31 mouse cellular contexts compared by ENCODE assay signal in genomic region chr10:37480331-37480730, GRCm38 (mm10).
DNase-seq lines count a peak whose midpoint lies in the region; ATAC-seq and TF ChIP-seq lines count a peak whose summit lies in the region.
"Had no signal": no experiment of that assay in that cellular context is flagged by ENCODE, and none has a peak within 500 bp of the region (broad histone marks: within the 10 kb centered on the region; RNA-seq: fewer than 3 reads in every experiment).

No protein-coding gene starts in this region.

- 23% methylated on average over 1 of the region's 1 CpGs for WGBS in liver, adult 2 months
- 65% methylated on average over 1 of the region's 1 CpGs for WGBS in liver, embryonic 11.5 days

- peak; percentile 93 for DNase-seq in liver, adult 2 months (ENCODE audit: extremely low read depth, low read depth, low spot score)
- no peak for DNase-seq in liver, embryonic 11.5 days (ENCODE audit: low spot score)
- DNase-seq in adrenal gland, postnatal 10 days = peak; percentile 41
- no peak for DNase-seq in retina, postnatal 1 day
- no peak for DNase-seq in spleen, postnatal 10 days (ENCODE audit: low spot score in 2 of 2)
- DNase-seq: cerebellum, adult 11-12 months; cerebellum, adult 9-11 months; embryo, embryonic 11 days; gastrocnemius, postnatal 10 days; heart, postnatal 14 days; kidney, postnatal 25 days; liver, embryonic 13.5 days; lung, adult 2 months; lung, postnatal 10 days; midbrain, embryonic 14.5 days; right cerebral cortex, postnatal 25 days; thymus, adult 18-20 months; thymus, postnatal 25 days had no signal

- TF ChIP-seq POLR2A in liver, adult 2 months (IDR thresholded peaks at IDR 0.05; ENCODE audit: extremely low read depth, insufficient read depth, low read length) = no peak
- TF ChIP-seq POLR2A in embryonic fibroblast, embryonic 13.5 days (IDR thresholded peaks at IDR 0.05; ENCODE audit: low read depth, low read length) = no peak

- ATAC-seq in liver, embryonic 11.5 days (replicated peaks; ENCODE audit: low FRiP score) = no peak
- ATAC-seq: forebrain, embryonic 16.5 days had no signal

- H3K79me2 ChIP-seq in liver, adult 2 months (ENCODE audit: control insufficient read depth, insufficient read depth, low read length) = no peaks in the 10 kb centered on the region
- no peaks in the 10 kb centered on the region for H3K79me2 ChIP-seq in C2C12 (ENCODE audit: control insufficient read depth, insufficient read depth)

- H3K36me3 ChIP-seq in liver, adult 2 months (ENCODE audit: control insufficient read depth, insufficient read depth, low read length) = no peaks in the 10 kb centered on the region
- H3K36me3 ChIP-seq in liver, embryonic 11.5 days (ENCODE audit: control insufficient read depth, insufficient read depth, low read length) = no peaks in the 10 kb centered on the region
- H3K36me3 ChIP-seq in C2C12 (ENCODE audit: control insufficient read depth, insufficient read depth) = no peaks in the 10 kb centered on the region
- H3K36me3 ChIP-seq: embryonic facial prominence, embryonic 12.5 days; forebrain, embryonic 10.5 days; heart, embryonic 13.5 days; hindbrain, embryonic 10.5 days; hindbrain, embryonic 15.5 days; limb, embryonic 12.5 days; liver, embryonic 13.5 days; neural tube, embryonic 15.5 days had no signal

- H3K4me2 ChIP-seq in liver, embryonic 11.5 days = no peak overlapping the region
- H3K4me2 ChIP-seq: embryonic facial prominence, embryonic 12.5 days; heart, embryonic 13.5 days; hindbrain, embryonic 15.5 days; limb, embryonic 12.5 days; liver, embryonic 13.5 days; neural tube, embryonic 15.5 days had no signal

- H3ac ChIP-seq in C2C12 (ENCODE audit: control insufficient read depth, insufficient read length, low read depth) = no peak overlapping the region

- H3K27ac ChIP-seq in liver, adult 2 months (replicated peaks; ENCODE audit: insufficient read depth, low read depth, low read length) = no peak overlapping the region; the same call in 1 of the 2 replicates
- no peak overlapping the region for H3K27ac ChIP-seq in liver, embryonic 11.5 days (ENCODE audit: low read depth, low read length)
- peak overlapping the region; percentile 24; the same call in 1 of the 2 replicates for H3K27ac ChIP-seq in embryonic fibroblast, embryonic 13.5 days (ENCODE audit: insufficient read depth, low read length)
- H3K27ac ChIP-seq: embryonic facial prominence, embryonic 12.5 days; forebrain, embryonic 10.5 days; heart, embryonic 13.5 days; hindbrain, embryonic 10.5 days; hindbrain, embryonic 15.5 days; left cerebral cortex, adult 2 months; limb, embryonic 12.5 days; liver, embryonic 13.5 days; macrophage; neural tube, embryonic 15.5 days; stomach, postnatal 0 days had no signal

- H3K4me1 ChIP-seq in liver, adult 2 months (ENCODE audit: control insufficient read depth, insufficient read depth, low read length) = peaks cover 9% of the 10 kb centered on the region; the same call in 1 of the 2 replicates
- no peaks in the 10 kb centered on the region for H3K4me1 ChIP-seq in liver, embryonic 11.5 days (replicated peaks; ENCODE audit: control insufficient read depth, insufficient read depth, low read length)
- H3K4me1 ChIP-seq in embryonic fibroblast, embryonic 13.5 days (ENCODE audit: control insufficient read depth, insufficient read depth, low read length) = peaks cover 7% of the 10 kb centered on the region
- H3K4me1 ChIP-seq: embryonic facial prominence, embryonic 12.5 days; hindbrain, embryonic 15.5 days; limb, embryonic 12.5 days; liver, embryonic 13.5 days; neural tube, embryonic 15.5 days had no signal

- H3K4me3 ChIP-seq in liver, adult 2 months (ENCODE audit: insufficient read depth, low read depth, low read length) = no peak overlapping the region
- no peak overlapping the region for H3K4me3 ChIP-seq in liver, embryonic 11.5 days (ENCODE audit: low read depth, low read length)
- no peak overlapping the region for H3K4me3 ChIP-seq in C2C12 (ENCODE audit: insufficient read depth, poor library complexity, severe bottlenecking)
- no peak overlapping the region for H3K4me3 ChIP-seq in embryonic fibroblast, embryonic 13.5 days (ENCODE audit: insufficient read depth, low read length)
- H3K4me3 ChIP-seq: embryonic facial prominence, embryonic 12.5 days; forebrain, embryonic 10.5 days; heart, embryonic 13.5 days; hindbrain, embryonic 10.5 days; hindbrain, embryonic 15.5 days; left cerebral cortex, adult 2 months; limb, embryonic 12.5 days; liver, embryonic 13.5 days; neural tube, embryonic 15.5 days had no signal

- no peaks in the 10 kb centered on the region for H3K9me3 ChIP-seq in liver, embryonic 11.5 days (ENCODE audit: control insufficient read depth, low read length)
- H3K9me3 ChIP-seq: embryonic facial prominence, embryonic 12.5 days; forebrain, embryonic 10.5 days; heart, embryonic 13.5 days; hindbrain, embryonic 10.5 days; hindbrain, embryonic 15.5 days; limb, embryonic 12.5 days; liver, embryonic 13.5 days; neural tube, embryonic 15.5 days had no signal

- H3K27me3 ChIP-seq in liver, adult 2 months (ENCODE audit: control insufficient read depth, insufficient read depth, low read length) = no peaks in the 10 kb centered on the region
- H3K27me3 ChIP-seq in liver, embryonic 11.5 days (replicated peaks; ENCODE audit: control insufficient read depth, insufficient read depth, low read length) = no peaks in the 10 kb centered on the region
- H3K27me3 ChIP-seq in C2C12 (ENCODE audit: control insufficient read depth, insufficient read depth, insufficient read length) = no peaks in the 10 kb centered on the region
- H3K27me3 ChIP-seq: embryonic facial prominence, embryonic 12.5 days; heart, embryonic 13.5 days; hindbrain, embryonic 15.5 days; limb, embryonic 12.5 days; liver, embryonic 13.5 days; neural tube, embryonic 15.5 days had no signal

- H3K79me3 ChIP-seq in C2C12 (ENCODE audit: low read depth) = no peaks in the 10 kb centered on the region

- no peak for TF ChIP-seq CTCF in liver, adult 2 months (IDR thresholded peaks at IDR 0.05; ENCODE audit: low read depth, low read length)
- no peak for TF ChIP-seq CTCF in C2C12 (IDR thresholded peaks at IDR 0.05; ENCODE audit: control insufficient read depth, insufficient read depth, insufficient read length)
- TF ChIP-seq CTCF in embryonic fibroblast, embryonic 13.5 days (IDR thresholded peaks at IDR 0.05; ENCODE audit: borderline replicate concordance, insufficient read depth, low read length) = no peak

- H3K9ac ChIP-seq in liver, adult 2 months (ENCODE audit: low read depth, low read length) = no peak overlapping the region
- H3K9ac ChIP-seq in liver, embryonic 11.5 days (ENCODE audit: low read depth, low read length) = no peak overlapping the region
- H3K9ac ChIP-seq: embryonic facial prominence, embryonic 12.5 days; heart, embryonic 13.5 days; hindbrain, embryonic 15.5 days; limb, embryonic 12.5 days; liver, embryonic 13.5 days; neural tube, embryonic 15.5 days had no signal

TF ChIP-seq in C2C12, 6 proteins besides CTCF, POLR2A, EP300 and RAD21:
- TF ChIP-seq MYOD1 (IDR thresholded peaks at IDR 0.05; ENCODE audit: control insufficient read depth, insufficient read length, low read depth) = no peak
- TF ChIP-seq FOSL1 (IDR thresholded peaks at IDR 0.05; ENCODE audit: insufficient read depth, low read length, poor library complexity, severe bottlenecking) = peak; percentile 86
- no peak for TF ChIP-seq USF1 (IDR thresholded peaks at IDR 0.05; ENCODE audit: low read depth)
- no peak for TF ChIP-seq CEBPB (IDR thresholded peaks at IDR 0.05; ENCODE audit: low read depth)
- TF ChIP-seq MAX (IDR thresholded peaks at IDR 0.05) = no peak
- no peak for TF ChIP-seq MYOG (IDR thresholded peaks at IDR 0.05; ENCODE audit: control insufficient read depth, extremely low read depth, insufficient read length)

Comparison
In these comparisons a context has a peak if more than half of its experiments do, and no peak if none do; other contexts are left out.
1. DNase-seq: peak in liver, adult 2 months (single experiment) and adrenal gland, postnatal 10 days (single experiment); none in liver, embryonic 11.5 days (single experiment), retina, postnatal 1 day (single experiment) and spleen, postnatal 10 days (0 of 2).